Mouse (Mus musculus) hindbrain, embryonic 16.5 days (tissue): ENCODE data around the gene Ubtd2. TPM values are rescaled to one million over a fixed set of nuclear protein-coding genes. Genes with fewer than 3 reads are reported as not detected.

Experiments used
- ATAC-seq: fragments of 200-750 bp; cut with Nextera tagmentation; 2 replicates; pipeline ENCODE4 v1.8.0; 2017; ENCODE audit warnings: moderate TSS enrichment, moderate library complexity
- H3K27ac ChIP-seq: fragments of 300-500 bp; sonication (generic); 2 replicates; pipeline ENCODE4 v1.5.1; 2014; ENCODE audit warnings: low read depth, mild to moderate bottlenecking, control low read depth, low read length, moderate library complexity
- H3K27me3 ChIP-seq: fragments of 300-500 bp; sonication (generic); replicated peaks from 2 replicates; pipeline ENCODE4 v1.6.1; 2014; ENCODE audit warnings: low read length; ENCODE audit not compliant: control insufficient read depth, insufficient read depth
- H3K36me3 ChIP-seq: fragments of 300-500 bp; sonication (generic); 2 replicates; pipeline ENCODE4 v1.6.1; 2014; ENCODE audit warnings: mild to moderate bottlenecking, low read length, moderate library complexity, mixed read lengths; ENCODE audit not compliant: control insufficient read depth, insufficient read depth
- H3K4me1 ChIP-seq: fragments of 300-500 bp; sonication (generic); 2 replicates; pipeline ENCODE4 v1.6.1; 2014; ENCODE audit warnings: low read depth, low read length; ENCODE audit not compliant: control insufficient read depth, insufficient read depth
- H3K4me2 ChIP-seq: fragments of 300-500 bp; sonication (generic); 2 replicates; pipeline ENCODE4 v1.6.1; 2014; ENCODE audit warnings: mild to moderate bottlenecking, low read length, control low read depth, moderate library complexity
- H3K4me3 ChIP-seq: fragments of 300-500 bp; sonication (generic); 2 replicates; pipeline ENCODE4 v1.5.1; 2014; ENCODE audit warnings: mild to moderate bottlenecking, low read length, control low read depth, moderate library complexity
- H3K9ac ChIP-seq: fragments of 300-500 bp; sonication (generic); 2 replicates; pipeline ENCODE4 v1.6.1; 2014; ENCODE audit warnings: low read depth, mild to moderate bottlenecking, control low read depth, low read length, moderate library complexity
- H3K9me3 ChIP-seq: fragments of 300-500 bp; sonication (generic); 2 replicates; pipeline ENCODE4 v1.6.1; 2014; ENCODE audit warnings: mild to moderate bottlenecking, low read length, moderate library complexity; ENCODE audit not compliant: control insufficient read depth
- WGBS: fragments of 180-500 bp; shearing (Covaris S2); extraction: QIAGEN DNeasy Blood & Tissue Kit; methylation state at CpG from one replicate; pipeline ENCODE4 v1.1.7; 2014; 5-methylcytosine and 5-hydroxymethylcytosine counted together
- polyA plus RNA-seq: library from polyadenylated mRNA; unstranded; fragments of >200 nt; fragmentation: Nextera tagmentation; extraction: Ambion mirVana; gene quantifications from 2 replicates; pipeline ENCODE4 v1.2.1, GENCODE M21; 2015

The Ubtd2 gene
- polyA plus RNA-seq, 1 experiment from 2014 or later = 36.8 TPM

GRCm38 (mm10) chr11:32486621-32487020 is 31.5 kb downstream of the Ubtd2 start:
- Histone ChIP-seq H3K27ac (no peak overlapping the region), H3K4me1 (no peaks in the 10 kb centered on the region), H3K4me3 (no peak overlapping the region), H3K9ac (no peak overlapping the region), H3K36me3 (no peaks in the 10 kb centered on the region), H3K27me3 (no peaks in the 10 kb centered on the region), H3K4me2 (no peak overlapping the region), H3K9me3 (no peaks in the 10 kb centered on the region)
- no peak for ATAC-seq
- 65% methylated on average over 3 of the region's 3 CpGs for WGBS

- Histone ChIP-seq H3K27ac (no peak overlapping the region), H3K4me3 (no peak overlapping the region), H3K9me3 (no peaks in the 10 kb centered on the region), H3K4me1 (no peaks in the 10 kb centered on the region), H3K36me3 (no peaks in the 10 kb centered on the region), H3K4me2 (no peak overlapping the region), H3K9ac (no peak overlapping the region), H3K27me3 (no peaks in the 10 kb centered on the region)
- no peak for ATAC-seq
- WGBS = 95% methylated on average over 3 of the region's 3 CpGs
These were observed 32.3 kb downstream of the Ubtd2 start for GRCm38 (mm10) chr11:32487501-32487900.

- Histone ChIP-seq H3K27me3 (no peaks in the 10 kb centered on the region), H3K4me1 (no peaks in the 10 kb centered on the region), H3K36me3 (no peaks in the 10 kb centered on the region), H3K9ac (no peak overlapping the region), H3K27ac (no peak overlapping the region), H3K4me3 (no peak overlapping the region), H3K4me2 (no peak overlapping the region), H3K9me3 (no peaks in the 10 kb centered on the region)
- no peak for ATAC-seq
These were observed 33.2 kb downstream of the Ubtd2 start for GRCm38 (mm10) chr11:32488344-32488743.

GRCm38 (mm10) chr11:32488808-32489670 is 33.9 kb downstream of the Ubtd2 start:
- no peak overlapping the region for H3K4me3 ChIP-seq
- H3K27me3 ChIP-seq = no peaks in the 10 kb centered on the region
- H3K4me1 ChIP-seq = no peaks in the 10 kb centered on the region
- ATAC-seq = no peak
- no peak overlapping the region for H3K27ac ChIP-seq
- no peaks in the 10 kb centered on the region for H3K36me3 ChIP-seq
- 93% methylated on average over 5 of the region's 5 CpGs for WGBS
- H3K9me3 ChIP-seq = no peaks in the 10 kb centered on the region
- H3K4me2 ChIP-seq = no peak overlapping the region
- no peak overlapping the region for H3K9ac ChIP-seq

- ATAC-seq = no peak
- Histone ChIP-seq H3K9me3 (no peaks in the 10 kb centered on the region), H3K27me3 (no peaks in the 10 kb centered on the region), H3K4me1 (no peaks in the 10 kb centered on the region), H3K36me3 (no peaks in the 10 kb centered on the region), H3K9ac (no peak overlapping the region), H3K4me3 (no peak overlapping the region), H3K4me2 (no peak overlapping the region), H3K27ac (no peak overlapping the region)
- 96% methylated on average over 2 of the region's 2 CpGs for WGBS
These were observed 35.9 kb downstream of the Ubtd2 start for GRCm38 (mm10) chr11:32491079-32491478.

- Histone ChIP-seq H3K27ac (no peak overlapping the region), H3K4me2 (no peak overlapping the region), H3K4me1 (no peaks in the 10 kb centered on the region), H3K4me3 (no peak overlapping the region), H3K9me3 (no peaks in the 10 kb centered on the region), H3K36me3 (no peaks in the 10 kb centered on the region), H3K9ac (no peak overlapping the region), H3K27me3 (no peaks in the 10 kb centered on the region)
- no peak for ATAC-seq
These were observed 38.1 kb downstream of the Ubtd2 start for GRCm38 (mm10) chr11:32493312-32493711.

- H3K36me3 ChIP-seq = no peaks in the 10 kb centered on the region; the same call in 1 of the 2 replicates
These were observed 40.1 kb downstream of the Ubtd2 start for GRCm38 (mm10) chr11:32495283-32495682.

GRCm38 (mm10) chr11:32498757-32499535 is 43.8 kb downstream of the Ubtd2 start:
- no peak for ATAC-seq
- H3K27me3 ChIP-seq = no peaks in the 10 kb centered on the region
- H3K4me3 ChIP-seq = no peak overlapping the region
- WGBS = 73% methylated on average over 7 of the region's 7 CpGs
- H3K4me1 ChIP-seq = no peaks in the 10 kb centered on the region; the same call in 1 of the 2 replicates
- no peak overlapping the region for H3K4me2 ChIP-seq
- H3K36me3 ChIP-seq = peaks cover 4% of the 10 kb centered on the region; the same call in 1 of the 2 replicates
- H3K9me3 ChIP-seq = no peaks in the 10 kb centered on the region
- H3K27ac ChIP-seq = no peak overlapping the region
- no peak overlapping the region for H3K9ac ChIP-seq

More at GRCm38 (mm10) chr11:32495283-32495682, 40.1 kb downstream of the Ubtd2 start:
- no peak overlapping the region for H3K4me3 ChIP-seq
- H3K4me1 ChIP-seq = no peaks in the 10 kb centered on the region; the same call in 1 of the 2 replicates
- WGBS = 82% methylated on average over 2 of the region's 2 CpGs
- no peak for ATAC-seq
- H3K9me3 ChIP-seq = no peaks in the 10 kb centered on the region
- H3K27me3 ChIP-seq = no peaks in the 10 kb centered on the region
- H3K9ac ChIP-seq = no peak overlapping the region
- no peak overlapping the region for H3K4me2 ChIP-seq
- no peak overlapping the region for H3K27ac ChIP-seq

- no peak overlapping the region for H3K4me3 ChIP-seq
- WGBS = 91% methylated on average over 4 of the region's 4 CpGs
- ATAC-seq = no peak
These were observed 44.8 kb downstream of the Ubtd2 start for GRCm38 (mm10) chr11:32499931-32500330.

More at GRCm38 (mm10) chr11:32499931-32500330, 44.8 kb downstream of the Ubtd2 start:
- H3K36me3 ChIP-seq = peaks cover 4% of the 10 kb centered on the region; the same call in 1 of the 2 replicates
- no peaks in the 10 kb centered on the region for H3K27me3 ChIP-seq
- no peak overlapping the region for H3K9ac ChIP-seq
- no peak overlapping the region for H3K4me2 ChIP-seq
- H3K4me1 ChIP-seq = no peaks in the 10 kb centered on the region; the same call in 1 of the 2 replicates
- H3K27ac ChIP-seq = no peak overlapping the region
- no peaks in the 10 kb centered on the region for H3K9me3 ChIP-seq
